Mouse (Mus musculus): ENCODE data around the gene Pcnx. TPM values are rescaled to one million over a fixed set of nuclear protein-coding genes. Genes with fewer than 3 reads are reported as not detected.

Gene Pcnx
- polyA plus RNA-seq, 1 experiment from 2014 or later: 29.1 TPM

DNA sequence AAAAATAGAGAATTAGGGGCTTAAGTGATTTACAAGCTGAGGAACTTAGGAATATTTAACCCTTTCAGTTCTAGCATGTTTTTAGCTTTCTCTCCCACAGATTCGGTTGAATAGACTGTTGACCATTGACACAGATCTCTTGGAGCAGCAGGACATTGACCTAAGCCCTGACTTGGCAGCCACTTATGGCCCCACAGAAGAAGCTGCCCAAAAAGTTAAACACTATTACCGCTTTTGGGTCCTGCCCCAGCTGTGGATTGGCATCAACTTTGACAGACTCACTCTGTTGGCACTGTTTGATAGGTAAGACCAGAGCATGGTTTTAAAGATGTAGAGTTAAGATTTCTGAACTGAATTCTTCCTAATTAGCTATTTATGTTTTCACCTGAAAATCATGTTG lies 90.2 kb downstream of the Pcnx start:
- ChIA-PET POLR2A (no interaction called here), CTCF (no interaction called here)
- DNase-seq (ENCODE audit: low read depth, low spot score) (no peak), ATAC-seq (no peak)
- in situ Hi-C loops (cut with MboI; ENCODE audit: low pct_unique_long_range_greater_than_20kb): no loop called here
- H3K27me3 ChIP-seq: no peaks in the 10 kb centered on the region
- TF ChIP-seq CTCF (IDR thresholded peaks at IDR 0.05): no peak

DNA sequence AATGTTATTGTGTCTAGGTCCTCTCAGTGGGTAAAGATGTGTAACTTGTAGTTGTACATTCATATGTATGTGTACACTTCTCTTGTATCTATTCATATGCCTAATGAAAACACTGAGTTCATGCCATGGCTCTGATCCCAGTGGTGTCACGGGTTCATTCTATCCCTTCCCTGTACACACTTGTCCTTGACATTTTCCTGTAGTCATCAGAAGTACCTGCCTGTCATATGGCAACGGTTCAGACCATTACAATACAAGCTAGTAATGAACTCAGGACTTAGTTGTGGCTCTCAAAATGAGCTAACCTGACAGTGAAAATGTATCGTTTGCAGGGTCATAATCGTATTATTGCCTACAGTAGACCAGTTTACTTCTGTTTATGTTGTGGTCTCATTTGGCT lies 98.5 kb downstream of the Pcnx start:
- POLR2A ChIA-PET: no interaction called here
- TF ChIP-seq CTCF (IDR thresholded peaks at IDR 0.05): no peak

DNA sequence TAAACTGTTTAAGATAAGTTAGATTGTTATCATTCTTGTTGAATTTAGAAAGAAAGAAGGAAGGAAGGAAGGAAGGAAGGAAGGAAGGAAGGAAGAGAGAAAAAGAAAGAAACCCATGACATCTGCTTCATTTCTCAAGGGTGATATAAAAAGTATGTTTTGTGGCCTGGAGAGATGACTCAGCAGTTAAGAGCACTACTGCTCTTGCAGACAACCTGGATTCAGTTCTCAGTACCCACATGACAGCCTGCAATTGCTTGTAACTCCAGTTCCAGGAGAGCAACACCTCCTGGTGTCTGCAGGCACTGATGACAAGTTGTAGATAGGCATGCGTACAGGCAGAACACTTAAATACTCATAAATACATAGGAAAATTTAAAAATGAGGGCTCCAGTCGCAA lies 105.6 kb downstream of the Pcnx start:
- in situ Hi-C loops (cut with MboI; ENCODE audit: low pct_unique_long_range_greater_than_20kb): no loop called here
- POLR2A ChIA-PET: no interaction called here
- ATAC-seq (no peak), DNase-seq (ENCODE audit: low read depth, low spot score) (no peak)
- no peaks in the 10 kb centered on the region for H3K27me3 ChIP-seq
- TF ChIP-seq CTCF (IDR thresholded peaks at IDR 0.05): no peak
- CTCF ChIA-PET: no interaction called here

More for the DNA sequence above, 98.5 kb downstream of the Pcnx start:
- ATAC-seq (no peak), DNase-seq (ENCODE audit: low read depth, low spot score) (no peak)
- CTCF ChIA-PET: no interaction called here
- in situ Hi-C loops (cut with MboI; ENCODE audit: low pct_unique_long_range_greater_than_20kb): no loop called here
- no peaks in the 10 kb centered on the region for H3K27me3 ChIP-seq

DNA sequence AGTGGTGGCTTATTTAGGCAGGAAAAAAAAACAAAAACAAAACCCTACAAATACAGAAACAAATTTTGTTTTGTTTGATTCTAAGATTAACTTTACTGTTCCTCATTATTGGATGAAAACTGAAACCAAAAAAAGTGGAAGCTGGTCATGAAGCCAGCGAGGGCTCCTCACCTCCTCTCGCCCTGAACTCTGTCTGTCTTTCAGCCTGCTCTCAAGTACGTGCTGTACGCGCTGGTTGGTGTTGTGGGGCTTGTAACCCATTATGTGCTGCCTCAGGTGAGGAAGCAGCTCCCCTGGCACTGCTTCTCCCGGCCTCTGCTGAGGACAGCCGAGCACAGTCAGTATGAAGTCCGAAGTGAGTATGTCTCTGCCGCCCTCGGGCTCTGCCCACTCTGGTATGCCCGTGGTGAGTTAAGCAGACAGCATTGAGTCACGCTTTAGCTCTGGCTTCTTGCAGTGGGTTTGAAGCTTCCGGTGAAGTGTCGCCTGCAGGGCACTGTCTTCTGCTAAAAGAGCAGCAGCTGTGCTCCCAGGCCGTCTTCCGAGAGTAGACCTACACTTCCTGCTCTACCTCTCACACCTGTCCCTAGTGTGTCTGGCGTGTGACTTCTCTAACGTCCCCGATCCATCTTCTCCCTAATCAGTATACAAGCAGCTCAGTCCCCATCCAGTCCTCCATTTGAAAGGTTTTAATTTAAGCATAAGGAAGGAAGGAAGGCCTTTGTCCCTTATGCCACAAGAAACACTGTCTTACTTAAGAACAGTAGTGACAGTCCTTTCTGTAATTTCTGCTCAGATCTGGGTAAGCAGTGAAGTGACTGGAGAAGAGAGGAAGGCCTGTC lies 111.4 kb downstream of the Pcnx start:
- in situ Hi-C loops (cut with MboI; ENCODE audit: low pct_unique_long_range_greater_than_20kb): no loop called here
- no peak for ATAC-seq
- no peak for TF ChIP-seq CTCF (IDR thresholded peaks at IDR 0.05)
- POLR2A ChIA-PET: no interaction called here
- H3K27me3 ChIP-seq: no peaks in the 10 kb centered on the region
- CTCF ChIA-PET: interaction anchor here (1.6 to 2.6 kb wide), 2 partner anchors 10 to 15 kb away, joined by 4 to 7 read pairs; no protein-coding TSS in a partner anchor
- no peak for DNase-seq (ENCODE audit: low read depth, low spot score)

DNA sequence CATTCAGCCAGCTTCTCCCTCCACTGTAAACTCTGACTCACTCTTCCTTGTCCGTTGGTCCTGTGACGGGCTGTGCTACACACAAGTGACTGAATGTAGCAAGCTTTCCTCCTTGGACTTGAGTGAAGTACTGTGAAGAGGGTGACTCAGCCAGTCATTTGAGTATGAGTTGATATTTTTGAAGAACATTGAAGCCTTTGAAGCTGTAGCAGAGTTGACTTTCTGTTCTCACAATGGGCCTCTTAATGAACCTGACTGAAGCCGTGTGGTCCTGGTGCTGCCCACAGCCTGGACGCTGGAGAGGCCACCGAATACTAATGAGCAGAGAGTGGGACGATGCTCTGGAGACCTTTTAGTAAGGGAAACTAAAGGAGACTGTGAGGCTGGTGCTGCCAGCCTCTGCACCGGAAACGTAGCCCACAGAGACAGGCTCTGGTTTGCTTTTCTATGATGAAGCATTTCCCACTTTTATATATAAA lies 112.1 kb downstream of the Pcnx start:
- ATAC-seq (peak; percentile 47), DNase-seq (ENCODE audit: low read depth, low spot score) (no peak)
- POLR2A ChIA-PET: no interaction called here
- TF ChIP-seq CTCF (IDR thresholded peaks at IDR 0.05): no peak
- H3K27me3 ChIP-seq: no peaks in the 10 kb centered on the region
- in situ Hi-C loops (cut with MboI; ENCODE audit: low pct_unique_long_range_greater_than_20kb): no loop called here
- CTCF ChIA-PET: interaction anchor here (1.6 kb wide), 1 partner anchor 16 kb away, joined by 4 read pairs; no protein-coding TSS in a partner anchor

DNA sequence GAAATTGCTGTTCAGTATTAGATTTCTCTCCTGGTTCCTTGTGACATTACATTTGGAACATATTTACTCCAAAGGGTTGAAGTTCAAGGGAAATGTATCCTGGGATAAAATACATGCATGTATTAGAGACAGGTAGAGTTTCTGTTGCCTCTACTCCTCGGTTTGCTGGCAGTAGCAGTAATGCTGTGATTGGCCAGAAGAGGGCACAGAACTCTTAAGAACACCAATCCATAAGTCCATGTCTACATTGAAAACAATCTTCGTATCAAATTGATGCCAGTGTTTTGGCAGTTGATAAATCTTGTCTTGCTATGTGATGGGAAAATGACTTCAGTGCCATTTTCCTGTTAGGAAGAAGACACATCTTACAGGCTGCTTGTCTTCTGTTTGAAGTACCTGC lies 115.0 kb downstream of the Pcnx start:
- in situ Hi-C loops (cut with MboI; ENCODE audit: low pct_unique_long_range_greater_than_20kb): loop anchor here (25.0 kb wide), 2 partner anchors 187 to 1037 kb away; partner anchors contain the start of gene Sipa1l1
- peak; percentile 51 for TF ChIP-seq CTCF (IDR thresholded peaks at IDR 0.05)
- no peak for DNase-seq (ENCODE audit: low read depth, low spot score)
- ChIA-PET POLR2A (no interaction called here), CTCF (no interaction called here)
- no peak for ATAC-seq
- no peaks in the 10 kb centered on the region for H3K27me3 ChIP-seq

DNA sequence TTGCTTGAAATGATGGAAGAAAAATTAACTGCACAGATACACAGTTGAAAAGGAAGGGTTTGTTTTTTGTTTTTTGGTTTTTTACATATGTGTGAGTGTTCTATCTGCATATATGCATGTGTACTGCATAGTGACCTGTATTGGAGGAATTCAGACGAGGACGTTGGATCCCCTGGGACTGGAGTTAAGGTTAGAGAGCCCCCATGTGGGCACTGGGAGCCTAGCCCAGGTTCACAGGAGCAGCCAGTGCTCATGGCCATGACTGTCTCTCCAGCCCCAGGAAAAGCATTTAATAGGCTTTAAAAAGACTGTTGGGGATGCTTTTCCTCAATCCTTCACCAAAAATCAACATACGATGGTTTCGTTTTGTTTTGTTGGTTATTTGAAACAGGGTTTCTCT lies 117.5 kb downstream of the Pcnx start:
- DNase-seq (ENCODE audit: low read depth, low spot score): no peak
- no peak for TF ChIP-seq CTCF (IDR thresholded peaks at IDR 0.05)
- POLR2A ChIA-PET: no interaction called here
- in situ Hi-C loops (cut with MboI; ENCODE audit: low pct_unique_long_range_greater_than_20kb): loop anchor here (25.0 kb wide), 2 partner anchors 185 to 1035 kb away; partner anchors contain the start of gene Sipa1l1
- no peak for ATAC-seq
- H3K27me3 ChIP-seq: no peaks in the 10 kb centered on the region
- CTCF ChIA-PET: no interaction called here

DNA sequence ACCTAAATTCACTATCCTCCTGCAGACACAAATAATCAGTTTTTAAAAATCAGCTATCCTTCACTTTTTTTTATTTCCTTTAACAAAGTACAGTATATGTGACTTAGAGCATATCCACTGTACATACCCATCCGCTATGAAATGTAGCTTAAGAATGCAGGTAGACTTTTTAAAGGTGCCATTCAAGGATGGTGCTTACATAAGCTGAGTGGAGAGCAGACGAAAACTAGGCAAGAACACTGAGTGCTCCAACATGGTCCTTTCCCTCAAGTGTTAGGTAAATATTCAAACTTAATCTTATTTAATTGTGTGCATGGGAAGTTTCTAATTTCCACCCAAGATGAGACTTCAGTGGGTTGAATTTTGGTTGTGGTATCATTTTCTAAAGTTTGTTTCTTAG lies 119.5 kb downstream of the Pcnx start:
- no peak for TF ChIP-seq CTCF (IDR thresholded peaks at IDR 0.05)
- in situ Hi-C loops (cut with MboI; ENCODE audit: low pct_unique_long_range_greater_than_20kb): loop anchor here (25.0 kb wide), 2 partner anchors 183 to 1033 kb away; partner anchors contain the start of gene Sipa1l1

DNA sequence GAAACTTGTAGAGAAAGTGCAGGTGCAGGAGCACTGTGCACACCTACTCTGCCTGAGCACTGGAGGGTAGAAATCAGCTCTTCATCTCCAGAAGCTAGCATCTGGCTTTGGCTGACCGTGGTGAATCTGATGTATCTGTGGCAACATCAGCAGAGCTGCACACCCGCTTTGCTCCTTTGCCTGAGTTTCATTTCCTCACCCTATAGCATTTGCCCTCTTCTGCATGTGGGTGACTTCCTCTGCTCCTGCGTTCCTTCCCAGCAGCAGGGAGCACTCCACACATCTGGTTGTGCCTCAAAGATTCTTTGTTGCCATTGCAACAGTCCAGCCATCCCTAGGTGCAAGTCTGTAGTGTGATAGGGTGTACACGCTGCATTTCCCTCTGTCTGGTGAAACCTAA lies 132.3 kb downstream of the Pcnx start:
- in situ Hi-C loops (cut with MboI; ENCODE audit: low pct_unique_long_range_greater_than_20kb): loop anchor here (25.0 kb wide), 2 partner anchors 170 to 1020 kb away; partner anchors contain the start of gene Sipa1l1
- ATAC-seq: no peak
- no peak for DNase-seq (ENCODE audit: low read depth, low spot score)
- CTCF ChIA-PET: no interaction called here
- no peak for TF ChIP-seq CTCF (IDR thresholded peaks at IDR 0.05)
- H3K27me3 ChIP-seq: no peaks in the 10 kb centered on the region
- POLR2A ChIA-PET: no interaction called here

More for the DNA sequence above, 119.5 kb downstream of the Pcnx start:
- ChIA-PET POLR2A (no interaction called here), CTCF (interaction anchor here (1.3 kb wide), 2 partner anchors 15 to 489 kb away, joined by 3 read pairs; no protein-coding TSS in a partner anchor)
- ATAC-seq (no peak), DNase-seq (ENCODE audit: low read depth, low spot score) (no peak)
- H3K27me3 ChIP-seq: no peaks in the 10 kb centered on the region

DNA sequence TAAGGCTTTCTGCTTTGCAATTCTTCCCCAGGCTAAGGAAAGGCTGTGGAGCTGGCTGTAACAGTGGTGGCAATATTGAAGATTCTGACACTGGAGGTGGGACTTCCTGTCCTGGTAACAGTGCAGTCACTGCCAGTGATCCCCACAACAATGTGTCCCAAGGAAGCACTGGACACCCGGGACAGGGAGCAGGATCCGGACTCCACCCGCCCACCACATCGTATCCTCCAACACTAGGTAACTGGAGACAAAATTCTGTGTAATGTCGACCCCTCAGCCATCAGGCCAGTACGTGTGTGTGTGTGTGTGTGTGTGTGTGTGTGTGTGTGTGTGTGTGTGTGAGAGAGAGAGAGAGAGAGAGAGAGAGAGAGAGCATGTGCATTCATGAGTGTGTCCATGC lies 133.2 kb downstream of the Pcnx start:
- in situ Hi-C loops (cut with MboI; ENCODE audit: low pct_unique_long_range_greater_than_20kb): loop anchor here (25.0 kb wide), 2 partner anchors 169 to 1019 kb away; partner anchors contain the start of gene Sipa1l1
- no peaks in the 10 kb centered on the region for H3K27me3 ChIP-seq
- DNase-seq (ENCODE audit: low read depth, low spot score): no peak
- no peak for ATAC-seq
- no peak for TF ChIP-seq CTCF (IDR thresholded peaks at IDR 0.05)
- ChIA-PET POLR2A (no interaction called here), CTCF (no interaction called here)

DNA sequence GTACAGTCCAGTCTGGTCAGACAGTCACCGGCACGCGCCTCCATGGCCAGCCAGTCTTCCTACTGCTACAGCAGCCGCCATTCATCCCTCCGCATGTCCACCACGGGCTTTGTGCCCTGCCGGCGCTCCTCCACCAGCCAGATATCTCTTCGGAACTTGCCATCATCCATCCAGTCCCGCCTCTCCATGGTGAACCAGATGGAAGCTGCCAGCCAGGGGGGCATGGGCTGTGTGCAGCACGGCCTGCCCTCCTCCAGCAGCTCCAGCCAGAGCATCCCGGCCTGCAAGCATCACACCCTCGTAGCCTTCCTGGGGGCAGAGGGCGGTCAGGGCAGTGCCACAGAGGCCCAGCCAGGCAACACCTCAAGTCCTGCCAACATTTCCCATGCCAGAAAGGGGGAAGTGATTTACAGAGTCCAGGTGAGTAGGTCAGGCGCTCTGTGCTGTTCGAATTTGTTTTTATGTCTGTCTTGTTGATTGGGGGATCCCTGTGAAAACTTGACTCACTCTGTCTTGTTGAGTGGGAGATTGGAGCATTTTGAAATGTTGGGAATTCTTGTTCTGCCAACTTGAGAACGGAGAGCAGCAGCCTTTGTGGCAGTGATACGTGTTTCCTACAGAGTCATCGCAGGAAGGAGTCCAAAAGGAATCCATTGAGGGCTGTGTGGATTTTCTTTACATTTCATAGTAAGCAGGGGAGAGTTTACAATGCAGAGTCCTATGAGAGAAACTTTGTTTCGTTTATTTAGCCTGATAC lies 135.3 kb downstream of the Pcnx start:
- no peak for DNase-seq (ENCODE audit: low read depth, low spot score)
- no peak for TF ChIP-seq CTCF (IDR thresholded peaks at IDR 0.05)
- ChIA-PET CTCF (no interaction called here), POLR2A (no interaction called here)
- in situ Hi-C loops (cut with MboI; ENCODE audit: low pct_unique_long_range_greater_than_20kb): loop anchor here (25.0 kb wide), 2 partner anchors 167 to 1017 kb away; partner anchors contain the start of gene Sipa1l1
- ATAC-seq: no peak
- no peaks in the 10 kb centered on the region for H3K27me3 ChIP-seq
